Mouse (Mus musculus): ENCODE data around the gene Fgf14.

Gene Fgf14

DNA sequence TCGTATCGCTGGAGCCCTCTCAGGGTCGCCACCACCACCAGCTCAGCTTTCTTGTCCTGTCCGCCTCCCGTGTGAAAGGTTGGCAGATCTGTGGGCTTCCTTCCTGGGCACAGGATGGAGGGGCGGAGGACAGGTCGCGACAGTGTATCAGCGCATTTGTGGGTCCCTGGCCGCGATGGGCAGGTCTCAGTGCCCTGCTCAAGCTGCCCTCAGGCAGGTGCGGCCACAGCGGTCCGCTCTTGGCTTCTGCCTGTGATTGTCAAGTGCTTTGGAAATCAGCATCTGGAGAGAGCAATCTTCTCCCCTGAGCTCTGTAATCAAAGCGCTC, 484.1 kb downstream of the Fgf14 start:
- DNase-seq (ENCODE audit: low read depth, low spot score): no peak

- peak; percentile 38 for DNase-seq (ENCODE audit: low read depth, low spot score)
These were observed 484.8 kb downstream of the Fgf14 start for GRCm38 (mm10) chr14:124191913-124192814.

GRCm38 (mm10) chr14:124180265-124180664, 496.7 kb downstream of the Fgf14 start:
- DNase-seq (ENCODE audit: low read depth, low spot score): no peak

DNA sequence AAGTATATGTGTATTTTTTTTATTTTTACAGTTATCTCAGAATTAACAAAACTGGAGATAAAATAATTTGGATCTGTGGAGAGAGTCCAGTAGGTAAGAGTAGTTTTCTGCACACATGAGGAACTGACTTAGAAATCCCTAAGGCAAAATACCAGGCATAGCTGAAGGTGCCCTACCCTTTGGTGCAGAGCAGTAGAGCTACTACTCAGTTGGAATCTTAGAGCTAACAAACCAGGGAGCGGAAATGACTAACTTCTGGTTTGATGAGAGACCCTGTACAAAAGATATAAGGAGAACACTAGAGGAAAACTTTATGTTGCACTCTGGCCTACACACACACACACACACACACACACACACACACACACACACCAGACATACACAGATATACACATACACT, 502.8 kb downstream of the Fgf14 start:
- no peak for DNase-seq (ENCODE audit: low read depth, low spot score)

GRCm38 (mm10) chr14:124163618-124164185, 513.2 kb downstream of the Fgf14 start:
- no peak for DNase-seq (ENCODE audit: low read depth, low spot score)

DNA sequence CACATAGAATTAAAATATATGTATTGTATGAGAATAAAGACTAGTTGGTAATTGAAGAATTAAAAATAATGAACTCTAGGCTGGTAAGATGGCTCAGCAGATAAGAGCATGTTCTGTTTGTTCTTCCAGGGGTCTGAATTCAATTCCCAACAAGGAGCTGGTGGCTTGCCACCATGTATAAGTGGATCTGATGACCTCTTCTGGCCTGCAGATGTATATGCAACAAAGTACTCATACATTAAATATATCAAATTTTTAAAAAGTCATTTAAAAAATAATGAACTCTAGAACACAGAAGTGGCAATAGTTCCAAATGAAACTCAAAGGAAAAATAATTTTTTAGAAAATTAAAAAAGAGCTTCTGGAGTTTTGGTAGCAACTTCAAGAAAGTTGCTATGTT, 529.5 kb downstream of the Fgf14 start:
- peak; percentile 22 for DNase-seq (ENCODE audit: low read depth, low spot score)

GRCm38 (mm10) chr14:124107205-124107873, 569.6 kb downstream of the Fgf14 start:
- no peak for DNase-seq (ENCODE audit: low read depth, low spot score)

GRCm38 (mm10) chr14:124083126-124083525, 593.8 kb downstream of the Fgf14 start:
- no peak for DNase-seq (ENCODE audit: low read depth, low spot score)

DNA sequence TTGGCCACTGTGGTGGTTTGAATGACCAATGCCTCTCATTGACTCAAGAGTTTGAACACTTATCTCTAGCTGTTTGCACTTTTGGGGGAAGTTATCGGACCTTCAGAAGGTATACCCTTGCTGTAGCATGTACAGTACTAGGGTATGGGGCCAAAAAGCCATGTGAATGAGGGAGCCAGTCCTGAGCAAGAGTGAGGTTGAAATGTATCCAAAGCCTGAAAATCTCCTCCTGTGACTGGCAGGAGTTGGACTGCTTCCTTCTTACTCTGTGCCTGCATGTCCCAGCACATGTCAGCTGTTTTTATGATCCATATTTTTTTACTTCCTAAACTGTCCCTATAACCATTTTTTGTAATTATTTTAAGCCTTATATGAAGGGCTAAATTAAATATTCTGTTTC, 632.9 kb downstream of the Fgf14 start:
- no peak for DNase-seq (ENCODE audit: low read depth, low spot score)

GRCm38 (mm10) chr14:124040651-124041050, 636.3 kb downstream of the Fgf14 start:
- DNase-seq (ENCODE audit: low read depth, low spot score): no peak

DNA sequence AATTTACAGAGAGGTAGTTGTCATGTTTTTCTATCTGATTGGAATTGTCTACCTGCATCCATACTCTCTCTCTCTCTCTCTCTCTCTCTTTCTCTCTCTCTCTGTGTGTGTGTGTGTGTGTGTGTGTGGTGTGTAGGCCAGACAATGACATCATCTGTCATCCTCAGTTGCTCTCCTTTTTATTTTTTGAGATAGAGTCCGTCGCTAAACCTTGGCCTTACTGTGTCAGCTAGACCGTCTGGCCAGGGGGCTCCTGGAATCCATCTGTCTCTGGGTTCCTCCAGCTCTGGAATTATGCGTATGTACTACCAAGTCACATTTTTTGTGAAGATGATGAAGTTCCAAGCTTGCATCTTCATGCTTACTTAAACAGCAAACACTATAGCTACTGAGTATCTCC, 639.5 kb downstream of the Fgf14 start:
- DNase-seq (ENCODE audit: low read depth, low spot score): no peak

GRCm38 (mm10) chr14:124036575-124037205, 640.2 kb downstream of the Fgf14 start:
- DNase-seq (ENCODE audit: low read depth, low spot score): no peak

DNA sequence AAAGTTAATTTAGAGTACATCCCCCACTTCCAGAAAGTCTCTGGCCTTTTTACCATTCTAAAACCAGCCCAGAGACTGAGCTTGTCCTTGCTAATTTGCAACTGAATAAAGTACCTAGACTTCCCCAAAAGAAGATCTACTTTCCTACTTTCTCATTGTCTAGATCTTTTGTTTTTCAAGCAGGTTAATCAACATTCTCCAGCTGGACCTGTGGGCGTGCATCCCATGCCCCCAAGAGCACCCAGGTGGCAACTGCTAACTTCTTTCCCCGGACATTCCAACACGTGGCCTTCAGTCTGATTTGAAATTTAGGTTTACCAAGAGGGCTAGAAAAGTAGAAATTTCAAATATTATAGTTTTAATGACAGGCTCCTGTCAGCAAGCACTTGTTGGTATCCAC, 643.6 kb downstream of the Fgf14 start:
- peak; percentile 95 for DNase-seq (ENCODE audit: low read depth, low spot score)

DNA sequence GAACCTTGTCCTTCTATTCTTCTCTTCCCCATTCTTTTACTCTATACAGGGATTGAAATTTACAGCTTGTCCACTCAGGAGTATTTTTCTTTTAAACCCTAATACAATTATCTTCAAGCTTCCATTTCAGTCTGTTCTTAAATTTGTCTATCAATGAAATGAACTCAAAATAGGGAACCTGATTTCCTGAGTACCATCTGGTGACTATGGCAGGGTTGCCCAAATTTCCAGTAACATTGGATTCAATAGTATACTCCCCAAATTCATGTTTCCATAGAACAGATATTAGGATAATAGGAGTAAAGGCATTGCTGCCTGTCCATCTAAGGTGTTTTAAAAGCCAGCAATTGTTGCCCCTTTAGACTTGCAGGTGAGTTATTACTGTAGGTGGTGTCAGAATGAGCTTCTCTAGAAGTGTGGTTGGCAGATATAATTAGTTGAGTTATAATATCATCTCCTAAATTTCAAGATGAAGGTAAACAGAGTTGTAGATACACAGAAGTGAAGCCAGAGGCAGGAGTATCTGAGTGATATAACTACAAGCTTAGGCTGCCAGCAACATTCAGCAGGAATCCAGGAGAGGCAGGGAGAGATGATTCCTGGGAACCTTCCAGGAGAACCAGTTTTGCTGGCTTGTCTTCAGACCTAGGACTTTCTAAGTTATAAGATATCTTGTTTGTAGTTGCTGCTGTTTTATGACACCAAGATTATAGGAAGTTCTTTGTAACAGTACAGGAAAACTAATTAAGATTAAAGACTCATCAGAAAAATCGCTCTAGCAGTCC, 648.8 kb downstream of the Fgf14 start:
- no peak for DNase-seq (ENCODE audit: low read depth, low spot score)

DNA sequence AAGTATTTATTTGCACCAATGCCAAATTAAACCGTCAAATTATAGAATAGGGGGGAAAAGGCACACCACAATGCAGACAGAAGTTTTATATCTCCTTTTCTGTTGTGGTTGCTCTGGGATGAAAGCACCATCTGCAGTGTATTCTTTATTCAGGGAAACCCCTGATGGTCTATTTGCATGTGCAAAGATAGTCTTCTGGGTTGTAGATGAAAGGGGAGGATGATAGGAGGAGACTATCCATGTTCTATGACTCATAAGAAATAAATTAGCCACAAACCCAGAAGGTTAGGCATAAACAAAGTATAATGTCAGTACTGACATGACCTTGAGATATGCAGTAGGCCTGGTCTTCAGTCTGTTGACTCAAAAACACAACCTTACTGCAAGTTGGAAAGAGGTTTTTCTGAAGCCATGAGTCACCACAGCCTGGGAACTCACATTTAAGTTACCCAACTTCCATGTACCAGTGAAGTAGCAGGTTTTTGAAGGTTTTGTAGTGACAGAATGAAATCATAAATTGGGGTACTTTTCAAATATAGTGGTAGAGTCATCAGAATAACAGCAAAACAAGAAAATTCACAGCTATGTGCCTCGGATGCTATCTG, 686.2 kb downstream of the Fgf14 start:
- no peak for DNase-seq (ENCODE audit: low read depth, low spot score)

DNA sequence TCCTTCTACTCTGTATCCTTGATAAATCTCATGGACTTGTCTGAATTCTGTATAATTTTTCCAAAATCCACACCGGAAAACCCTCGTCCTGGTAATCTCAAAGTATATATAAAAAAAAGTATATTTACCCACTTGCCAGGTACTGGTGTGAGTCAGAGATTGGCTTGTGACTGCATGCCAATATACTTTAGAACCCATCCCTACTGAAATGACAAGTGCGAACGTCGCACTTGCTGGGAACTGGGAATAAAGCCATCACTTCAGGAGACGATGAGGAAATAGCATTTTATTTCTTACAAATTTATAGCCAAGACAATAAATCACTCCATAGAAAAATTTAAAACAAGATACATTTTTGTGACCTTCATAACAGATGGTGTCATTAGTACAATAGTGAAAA, 708.9 kb downstream of the Fgf14 start:
- no peak for DNase-seq (ENCODE audit: low read depth, low spot score)

GRCm38 (mm10) chr14:123966531-123966930, 710.4 kb downstream of the Fgf14 start:
- no peak for DNase-seq (ENCODE audit: low read depth, low spot score)
